Mouse (Mus musculus): ENCODE measurements around the gene Rps7.

GRCm38 (mm10) chr12:28607546-28608305, 28.0 kb downstream of the Rps7 start:
- TF ChIP-seq TAL1 (IDR thresholded peaks at IDR 0.05; ENCODE audit: low read length), result no peak
- TF ChIP-seq GATA1 (IDR thresholded peaks at IDR 0.05; ENCODE audit: low read length), result no peak
